Mouse (Mus musculus) hindbrain, embryonic 15.5 days (tissue): Measurements from ENCODE around the gene Fbxo17. TPM values are rescaled to one million over a fixed set of nuclear protein-coding genes. Genes with fewer than 3 reads are reported as not detected.

ENCODE experiments used
- ATAC-seq: fragments of 200-750 bp; cut with Nextera tagmentation; 2 replicates; pipeline ENCODE4 v1.8.0; 2017; ENCODE audit warnings: low read depth, moderate number of reproducible peaks, moderate TSS enrichment; ENCODE audit not compliant: low FRiP score
- H3K27ac ChIP-seq: fragments of 300-500 bp; sonication (generic); replicated peaks from 2 replicates; pipeline ENCODE4 v1.5.1; 2015; ENCODE audit warnings: mild to moderate bottlenecking, inconsistent platforms
- H3K27me3 ChIP-seq: fragments of 300-500 bp; sonication (generic); 2 replicates; pipeline ENCODE4 v1.6.1; 2015; ENCODE audit warnings: control low read depth, inconsistent platforms
- H3K36me3 ChIP-seq: fragments of 300-500 bp; sonication (generic); 2 replicates; pipeline ENCODE4 v1.6.1; 2015; ENCODE audit warnings: control low read depth, inconsistent platforms
- H3K4me1 ChIP-seq: fragments of 300-500 bp; sonication (generic); replicated peaks from 2 replicates; pipeline ENCODE4 v1.6.1; 2015; ENCODE audit warnings: control low read depth, inconsistent platforms
- H3K4me2 ChIP-seq: fragments of 300-500 bp; sonication (generic); 2 replicates; pipeline ENCODE4 v1.6.1; 2015; ENCODE audit warnings: moderate library complexity, mild to moderate bottlenecking, inconsistent platforms
- H3K4me3 ChIP-seq: fragments of 300-500 bp; sonication (generic); 2 replicates; pipeline ENCODE4 v1.5.1; 2015; ENCODE audit warnings: mild to moderate bottlenecking, inconsistent platforms
- H3K9ac ChIP-seq: fragments of 300-500 bp; sonication (generic); 2 replicates; pipeline ENCODE4 v1.6.1; 2015; ENCODE audit warnings: inconsistent platforms
- H3K9me3 ChIP-seq: fragments of 300-500 bp; sonication (generic); 2 replicates; pipeline ENCODE4 v1.6.1; 2016; ENCODE audit warnings: control low read depth, inconsistent platforms
- whole genome bisulfite sequencing: fragments of 180-500 bp; shearing (Covaris S2); methylation state at CpG from one replicate; pipeline ENCODE4 v1.1.7; 2015; 5-methylcytosine and 5-hydroxymethylcytosine counted together
- polyA plus RNA-seq: library from polyadenylated mRNA; unstranded; fragments of >200 nt; fragmentation: Nextera tagmentation; extraction: Ambion mirVana; gene quantifications from 2 replicates; pipeline ENCODE4 v1.2.1, GENCODE M21; 2015

Fbxo17 gene
- polyA plus RNA-seq, 1 experiment from 2014 or later: 4.1 TPM

- Histone ChIP-seq H3K4me3 (peak within 1 kb of the TSS; percentile 53), H3K4me1 (peaks cover 19% of the 10 kb centered on the region), H3K36me3 (peaks cover 14% of the 10 kb centered on the region; the same call in 1 of the 2 replicates), H3K27me3 (no peaks in the 10 kb centered on the region), H3K9ac (peak within 1 kb of the TSS; percentile 85), H3K4me2 (peak within 1 kb of the TSS; percentile 83), H3K27ac (peak within 1 kb of the TSS; percentile 85), H3K9me3 (no peaks in the 10 kb centered on the region)
- WGBS: under 1% methylated on average over 39 of the region's 39 CpGs
- ATAC-seq: peak; percentile 98
These were observed 25.3 kb downstream of the Fbxo17 start, which contains the start of the genes Mrps12 and Sars2 for GRCm38 (mm10) chr7:28741709-28742438. Gene Mrps12, minus strand, starts transcription at chr7:28741820. Gene Sars2, plus strand, starts transcription at chr7:28741992.

DNA sequence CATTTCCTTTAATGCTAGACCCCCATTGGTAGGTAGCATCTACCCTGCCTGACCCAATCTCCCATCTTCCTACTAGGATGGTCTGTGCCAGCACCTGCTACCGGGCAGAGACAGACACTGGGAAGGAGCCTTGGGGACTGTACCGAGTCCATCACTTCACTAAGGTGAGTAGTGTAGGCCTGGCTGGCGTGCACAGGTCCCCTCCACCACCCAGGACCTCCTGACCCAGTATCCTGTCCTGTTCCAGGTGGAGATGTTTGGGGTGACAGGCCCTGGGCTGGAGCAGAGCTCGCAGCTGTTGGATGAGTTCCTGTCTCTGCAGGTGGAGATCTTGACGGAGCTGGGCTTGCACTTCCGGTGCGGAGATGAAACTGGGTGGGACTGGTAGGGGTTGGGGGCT lies 33.3 kb downstream of the Fbxo17 start:
- no peak for ATAC-seq
- no peaks in the 10 kb centered on the region for H3K27me3 ChIP-seq
- no peaks in the 10 kb centered on the region for H3K9me3 ChIP-seq
- no peak overlapping the region for H3K27ac ChIP-seq
- H3K9ac ChIP-seq: no peak overlapping the region
- no peak overlapping the region for H3K4me2 ChIP-seq
- WGBS: 92% methylated on average over 7 of the region's 7 CpGs
- no peaks in the 10 kb centered on the region for H3K36me3 ChIP-seq
- H3K4me3 ChIP-seq: no peak overlapping the region
- no peaks in the 10 kb centered on the region for H3K4me1 ChIP-seq

DNA sequence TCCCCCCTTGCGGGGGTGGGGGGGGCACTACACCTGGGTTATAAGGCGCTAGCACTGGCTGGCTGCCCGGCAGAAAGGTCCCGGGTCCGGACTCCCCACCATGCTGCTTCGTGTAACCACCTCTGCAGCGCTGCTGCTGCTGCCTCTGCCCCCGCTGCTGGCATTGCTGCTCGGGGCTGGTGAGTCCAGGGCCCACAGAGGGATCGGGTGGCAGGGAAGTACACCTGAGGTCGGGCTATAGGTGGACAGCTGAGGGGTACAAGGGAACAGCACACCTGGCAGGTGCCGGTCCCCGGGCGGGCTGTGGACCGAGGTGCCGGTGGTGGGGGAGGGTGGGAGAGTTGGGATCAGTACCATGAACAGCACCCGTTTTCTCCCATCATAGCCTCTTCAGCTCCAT lies 39.5 kb downstream of the Fbxo17 start, which contains the start of gene Ccer2:
TSS of gene Ccer2 (plus strand) at position 96 of the 400 bp plus-strand sequence.
- Histone ChIP-seq H3K27me3 (0 out of 2 replicates have a peak, but pooled peaks cover 8% of the 10 kb centered on the region), H3K9ac (no peak within 1 kb of the TSS), H3K9me3 (no peaks in the 10 kb centered on the region), H3K36me3 (peaks cover 23% of the 10 kb centered on the region), H3K27ac (no peak within 1 kb of the TSS), H3K4me3 (peak within 1 kb of the TSS; percentile 24), H3K4me1 (peaks cover 7% of the 10 kb centered on the region), H3K4me2 (peak within 1 kb of the TSS; percentile 51)
- WGBS: 4% methylated on average over 17 of the region's 17 CpGs
- 0 out of 2 replicates have a peak, but pooled peaks have one; percentile 31 for ATAC-seq

DNA sequence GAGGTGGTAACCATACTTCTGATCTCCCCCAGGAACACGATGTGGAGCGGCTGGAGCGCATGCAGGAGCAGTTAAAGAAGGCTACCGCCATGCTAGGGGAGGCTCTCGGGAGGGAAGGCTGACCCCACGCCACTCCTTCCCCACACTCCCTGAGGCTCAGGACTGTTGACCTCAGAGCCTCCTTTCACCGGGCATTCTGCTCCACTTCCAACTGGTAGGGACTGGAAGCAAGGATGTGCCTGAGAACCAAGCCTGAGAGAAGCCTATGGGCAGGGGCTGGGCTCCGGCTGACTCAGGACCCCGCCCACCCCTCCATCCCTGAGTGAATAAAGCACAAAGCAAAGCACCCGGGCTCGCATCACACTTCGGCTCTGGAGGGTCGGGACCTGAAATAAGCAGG lies 42.0 kb downstream of the Fbxo17 start:
- Histone ChIP-seq H3K4me3 (no peak overlapping the region), H3K27ac (no peak overlapping the region), H3K27me3 (0 out of 2 replicates have a peak, but pooled peaks cover 8% of the 10 kb centered on the region), H3K4me1 (peaks cover 7% of the 10 kb centered on the region), H3K9me3 (no peaks in the 10 kb centered on the region), H3K36me3 (peaks cover 32% of the 10 kb centered on the region), H3K4me2 (no peak overlapping the region), H3K9ac (no peak overlapping the region)
- 79% methylated on average over 13 of the region's 13 CpGs for WGBS
- no peak for ATAC-seq

DNA sequence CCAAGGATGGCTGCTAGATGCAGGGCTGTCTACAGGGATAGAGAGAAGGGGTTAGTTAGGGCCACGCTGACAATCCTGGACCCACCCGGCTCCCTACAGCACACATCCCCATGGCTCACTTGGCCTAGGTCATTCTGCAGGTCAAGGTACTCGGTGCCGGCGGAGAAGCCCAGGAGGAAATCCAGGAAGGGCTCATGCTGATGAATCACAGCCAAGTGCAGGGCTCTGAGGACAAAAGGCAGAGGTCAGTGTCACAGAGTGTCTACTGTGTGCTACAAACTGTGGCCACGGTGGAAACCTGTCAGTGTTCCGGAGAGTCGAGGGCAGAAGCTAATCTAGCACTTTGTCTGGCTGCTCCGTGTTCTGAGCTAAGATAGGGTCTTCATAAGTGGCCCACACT lies 45.3 kb downstream of the Fbxo17 start:
- Histone ChIP-seq H3K4me2 (no peak overlapping the region), H3K27me3 (no peaks in the 10 kb centered on the region), H3K36me3 (peaks cover 32% of the 10 kb centered on the region), H3K4me1 (peaks cover 15% of the 10 kb centered on the region), H3K9ac (no peak overlapping the region), H3K9me3 (no peaks in the 10 kb centered on the region), H3K27ac (no peak overlapping the region), H3K4me3 (no peak overlapping the region)
- ATAC-seq: no peak
- WGBS: 97% methylated on average over 9 of the region's 9 CpGs

DNA sequence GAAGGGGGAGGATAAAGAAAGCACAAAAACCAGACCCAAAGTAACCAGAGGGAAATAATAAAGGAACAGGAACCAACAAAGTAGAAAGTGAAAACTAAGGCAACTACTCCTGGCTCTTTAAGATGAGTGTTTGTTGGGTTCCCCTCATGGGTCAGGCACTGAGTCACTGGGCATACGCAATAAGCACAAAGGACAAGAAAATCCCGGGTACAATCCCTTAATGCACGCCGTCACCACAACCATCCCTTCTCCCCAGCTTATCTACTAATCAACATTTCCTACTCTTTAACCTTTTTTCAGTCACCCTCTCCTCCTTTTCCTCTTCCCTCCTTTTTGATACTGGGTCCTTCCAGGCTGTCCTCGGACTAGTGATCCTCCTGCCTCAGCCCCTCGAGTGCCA lies 48.6 kb downstream of the Fbxo17 start:
- Histone ChIP-seq H3K27me3 (no peaks in the 10 kb centered on the region), H3K4me2 (peak overlapping the region; percentile 66), H3K9me3 (no peaks in the 10 kb centered on the region), H3K36me3 (peaks cover 17% of the 10 kb centered on the region), H3K4me1 (peaks cover 30% of the 10 kb centered on the region), H3K9ac (peak overlapping the region; percentile 64; the same call in 1 of the 2 replicates), H3K27ac (no peak overlapping the region), H3K4me3 (peak overlapping the region; percentile 58)
- no peak for ATAC-seq
- WGBS: 87% methylated on average over 6 of the region's 6 CpGs

DNA sequence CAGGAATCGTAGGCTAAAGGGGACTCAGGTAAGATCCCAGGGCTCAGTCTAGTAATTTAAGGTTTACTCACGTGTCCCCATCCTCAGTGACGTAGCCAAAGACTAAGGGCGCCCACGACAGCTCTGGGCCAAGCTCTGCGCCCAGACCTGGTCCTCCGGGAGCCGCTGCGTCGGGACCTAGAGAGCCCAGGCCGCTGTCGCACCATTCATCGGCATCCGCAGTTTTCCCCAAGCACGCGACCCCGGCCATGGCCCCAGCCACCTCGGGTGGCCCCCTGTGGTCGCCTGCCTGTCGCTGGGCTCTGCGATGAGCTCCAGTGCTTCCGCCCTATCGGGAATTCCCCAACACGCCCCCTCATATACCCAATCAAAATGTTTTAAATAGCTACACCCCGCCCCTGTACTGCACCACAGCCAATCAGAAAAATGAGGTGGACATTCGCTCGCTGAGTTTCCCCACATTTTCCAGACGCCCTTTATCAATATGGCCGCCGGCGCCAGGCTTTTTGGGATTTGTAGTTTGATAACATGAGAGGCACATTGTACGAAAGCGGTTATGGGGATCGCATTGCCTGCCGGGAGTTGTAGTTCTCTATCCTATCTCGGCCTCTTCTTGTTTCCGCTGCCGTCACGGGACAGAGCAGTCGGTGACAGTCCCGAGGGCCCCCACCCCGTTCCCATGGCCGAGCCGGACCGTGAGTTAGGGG lies 49.7 kb downstream of the Fbxo17 start, which contains the start of gene Sirt2:
TSS of gene Sirt2 (plus strand) at position 563 of the 707 bp plus-strand sequence.
- Histone ChIP-seq H3K27me3 (no peaks in the 10 kb centered on the region), H3K9ac (peak within 1 kb of the TSS; percentile 64), H3K36me3 (peaks cover 7% of the 10 kb centered on the region; the same call in 1 of the 2 replicates), H3K4me1 (peaks cover 30% of the 10 kb centered on the region), H3K27ac (peak within 1 kb of the TSS; percentile 30), H3K4me3 (peak within 1 kb of the TSS; percentile 58), H3K4me2 (peak within 1 kb of the TSS; percentile 68), H3K9me3 (no peaks in the 10 kb centered on the region)
- WGBS: under 1% methylated on average over 45 of the region's 45 CpGs
- peak; percentile 99 for ATAC-seq

DNA sequence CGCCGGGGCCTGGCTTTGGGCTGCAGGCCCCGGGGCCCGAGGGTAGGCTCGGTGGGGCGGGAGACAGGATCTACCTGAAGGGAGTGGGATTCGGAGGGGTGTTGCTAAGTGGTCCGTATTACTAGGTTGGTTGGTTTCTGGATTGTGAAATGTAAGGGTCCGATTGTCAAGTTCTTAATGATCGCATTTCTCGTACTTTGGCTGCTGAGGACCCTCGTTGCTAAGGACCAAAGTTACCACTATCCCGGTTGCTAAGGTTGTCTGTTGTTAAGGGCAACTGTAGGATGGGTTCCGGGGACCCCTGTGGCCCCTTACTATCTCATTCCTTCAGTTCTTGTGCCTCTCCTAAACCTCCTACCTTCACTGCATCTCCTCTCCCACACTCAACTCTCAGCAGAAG lies 50.3 kb downstream of the Fbxo17 start:
- peak; percentile 28 for ATAC-seq

DNA sequence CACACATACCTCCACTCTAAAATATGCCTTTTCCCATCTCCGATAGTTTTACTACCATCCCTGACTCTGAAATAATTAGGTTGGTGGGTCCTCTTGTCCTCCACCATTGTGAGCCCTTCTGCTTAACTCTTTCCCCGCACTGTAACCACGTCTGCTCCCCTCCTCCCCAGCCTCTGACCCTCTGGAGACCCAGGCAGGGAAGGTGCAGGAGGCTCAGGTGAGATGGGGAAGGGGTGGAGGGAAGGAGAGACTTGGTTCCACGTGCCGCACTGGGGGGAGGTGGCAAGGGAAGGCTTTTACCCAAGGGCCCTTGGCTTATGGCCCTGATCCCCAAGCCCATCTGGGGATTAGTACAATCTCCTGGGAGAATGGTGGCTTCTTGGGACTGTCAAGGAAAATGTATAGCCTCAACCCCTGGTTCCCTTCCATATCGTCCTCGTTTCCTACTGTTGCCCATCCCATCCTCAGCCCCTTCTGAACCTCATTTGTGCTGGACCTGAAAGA lies 50.9 kb downstream of the Fbxo17 start, which contains the start of gene Nfkbib:
TSS of gene Nfkbib (minus strand) at position 51 of the 504 bp plus-strand sequence.
- H3K4me2 ChIP-seq: peak within 1 kb of the TSS; percentile 68
- no peaks in the 10 kb centered on the region for H3K27me3 ChIP-seq
- H3K9me3 ChIP-seq: no peaks in the 10 kb centered on the region
- 68% methylated on average over 7 of the region's 7 CpGs for WGBS
- peak within 1 kb of the TSS; percentile 64 for H3K9ac ChIP-seq
- peak within 1 kb of the TSS; percentile 58 for H3K4me3 ChIP-seq
- H3K36me3 ChIP-seq: no peaks in the 10 kb centered on the region
- no peak for ATAC-seq
- H3K27ac ChIP-seq: no peak within 1 kb of the TSS
- H3K4me1 ChIP-seq: peaks cover 30% of the 10 kb centered on the region

More for the DNA sequence above, 50.3 kb downstream of the Fbxo17 start:
- Histone ChIP-seq H3K9ac (peak overlapping the region; percentile 61), H3K4me3 (peak overlapping the region; percentile 58), H3K27me3 (no peaks in the 10 kb centered on the region), H3K4me2 (peak overlapping the region; percentile 68), H3K9me3 (no peaks in the 10 kb centered on the region), H3K4me1 (peaks cover 30% of the 10 kb centered on the region), H3K36me3 (peaks cover under 1% of the 10 kb centered on the region; the same call in 1 of the 2 replicates), H3K27ac (no peak overlapping the region)
- WGBS: 1% methylated on average over 14 of the region's 14 CpGs

DNA sequence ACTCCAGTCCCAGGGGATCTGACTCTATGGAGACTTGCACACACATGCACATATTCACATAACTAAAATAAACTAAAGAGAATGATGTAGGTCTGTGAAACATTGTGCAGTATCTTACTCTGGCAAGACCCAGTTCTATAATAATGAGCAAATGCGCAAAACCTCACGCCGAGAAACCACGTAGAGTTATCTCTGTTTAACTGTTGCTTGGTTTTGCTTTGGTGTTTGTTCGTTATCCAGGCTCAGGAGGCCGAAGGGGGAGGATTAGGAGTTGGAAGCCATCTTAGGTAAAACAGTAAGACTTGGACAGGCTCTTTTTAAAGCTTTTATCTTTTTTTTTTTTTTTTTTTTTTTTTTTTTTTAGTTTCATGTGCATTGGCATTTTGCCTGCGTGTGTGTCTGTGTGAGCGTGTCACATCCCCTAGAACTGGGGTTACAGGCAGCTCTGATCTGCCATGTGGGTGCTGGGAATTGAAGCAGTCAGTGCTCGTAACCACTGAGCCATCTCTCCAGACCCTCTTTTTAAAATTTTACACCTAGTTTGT lies 52.9 kb downstream of the Fbxo17 start:
- Histone ChIP-seq H3K36me3 (no peaks in the 10 kb centered on the region), H3K4me3 (no peak overlapping the region), H3K27ac (no peak overlapping the region), H3K9me3 (no peaks in the 10 kb centered on the region), H3K27me3 (no peaks in the 10 kb centered on the region), H3K4me1 (peaks cover 35% of the 10 kb centered on the region), H3K9ac (no peak overlapping the region), H3K4me2 (no peak overlapping the region)
- WGBS: 92% methylated on average over 9 of the region's 9 CpGs
- ATAC-seq: no peak

- no peak for ATAC-seq
- H3K9ac ChIP-seq: no peak overlapping the region
- no peak overlapping the region for H3K4me3 ChIP-seq
- no peak overlapping the region for H3K4me2 ChIP-seq
- H3K27ac ChIP-seq: no peak overlapping the region
- no peaks in the 10 kb centered on the region for H3K27me3 ChIP-seq
- H3K36me3 ChIP-seq: no peaks in the 10 kb centered on the region; the same call in 1 of the 2 replicates
- 98% methylated on average over 3 of the region's 3 CpGs for WGBS
- H3K9me3 ChIP-seq: no peaks in the 10 kb centered on the region
- peaks cover 28% of the 10 kb centered on the region for H3K4me1 ChIP-seq
These were observed 53.7 kb downstream of the Fbxo17 start for GRCm38 (mm10) chr7:28770309-28770708.
